Mouse (Mus musculus) gastrocnemius, postnatal 36 days (tissue): ENCODE results near the gene Gm765. TPM values are rescaled to one million over a fixed set of nuclear protein-coding genes. Genes with fewer than 3 reads are reported as not detected.

ENCODE experiments used
- DNase-seq, 2 experiments: peaks; one replicate each; pipeline ENCODE4 v3.0.0; 2022
- intact Hi-C: fragments of 180-260 bp; cut with DNase I; formaldehyde crosslinking; loops from one replicate; pipeline ENCODE4 v1.15.1; 2025
- total RNA-seq, 2 experiments: library from RNA; stranded (reverse); gene quantifications; 2 replicates each; pipeline ENCODE4 v1.2.3; 2021

The Gm765 gene
- total RNA-seq, 2 experiments from 2014 or later: 0.08 TPM; not detected in 1

DNA sequence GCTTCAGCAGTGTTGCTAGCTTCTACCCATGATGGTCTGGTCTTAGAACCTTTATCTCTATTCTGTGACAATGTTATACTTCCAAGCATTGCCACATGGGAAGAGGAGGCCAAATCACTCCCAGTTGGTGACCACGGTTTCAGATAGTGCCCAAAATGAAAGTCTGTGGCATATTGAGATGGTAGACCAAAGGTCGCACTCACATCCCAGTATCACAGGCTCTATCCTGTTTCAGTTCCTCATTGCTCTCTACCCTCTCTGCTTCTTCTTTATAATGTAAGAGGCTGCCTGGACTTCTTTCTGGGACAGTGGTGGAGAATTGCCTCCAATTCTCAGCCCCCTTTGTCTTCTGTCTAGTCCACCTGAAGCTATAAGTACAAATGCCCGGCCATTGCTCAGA is 108.5 kb downstream of the Gm765 start:
- DNase-seq: no peak
- intact Hi-C loops: no loop called here

DNA sequence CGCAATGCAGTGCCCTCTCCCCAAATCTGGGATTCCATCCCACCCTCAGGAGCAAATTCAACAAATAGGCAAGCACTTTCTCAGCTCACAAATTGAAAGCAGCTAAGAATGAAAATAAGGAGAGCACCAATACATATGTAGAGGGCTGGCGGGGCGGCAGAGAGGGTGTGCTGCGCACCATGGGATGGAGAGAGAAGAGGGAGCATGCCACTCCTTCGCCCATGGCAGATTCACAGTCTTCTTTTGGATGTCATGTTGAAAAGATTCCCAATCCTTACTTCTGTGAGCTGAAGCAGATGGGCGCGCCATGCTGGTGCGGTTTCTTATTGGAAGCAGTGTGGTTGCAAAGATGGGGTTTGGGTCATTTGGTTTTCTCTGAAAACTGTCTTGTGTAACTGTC is 118.6 kb downstream of the Gm765 start:
- intact Hi-C loops: no loop called here
- no peak for DNase-seq

DNA sequence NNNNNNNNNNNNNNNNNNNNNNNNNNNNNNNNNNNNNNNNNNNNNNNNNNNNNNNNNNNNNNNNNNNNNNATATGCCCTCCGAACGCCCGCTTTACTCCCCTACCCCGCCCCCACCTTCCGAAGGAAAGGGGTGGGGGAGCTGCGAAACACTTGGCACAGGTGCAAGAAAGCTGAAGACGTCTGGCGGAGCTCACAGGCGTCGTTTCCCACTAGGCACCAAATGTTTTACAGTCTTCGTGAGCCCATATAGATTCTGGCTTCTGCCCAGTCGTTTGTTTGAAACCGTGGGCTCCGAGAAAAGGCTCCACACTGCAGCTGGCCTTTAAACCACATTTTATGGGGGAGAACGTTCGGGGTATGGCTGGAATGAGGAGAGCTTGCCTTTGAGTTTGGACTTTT is 120.6 kb downstream of the Gm765 start:
- DNase-seq: no peak
- intact Hi-C loops: no loop called here

DNA sequence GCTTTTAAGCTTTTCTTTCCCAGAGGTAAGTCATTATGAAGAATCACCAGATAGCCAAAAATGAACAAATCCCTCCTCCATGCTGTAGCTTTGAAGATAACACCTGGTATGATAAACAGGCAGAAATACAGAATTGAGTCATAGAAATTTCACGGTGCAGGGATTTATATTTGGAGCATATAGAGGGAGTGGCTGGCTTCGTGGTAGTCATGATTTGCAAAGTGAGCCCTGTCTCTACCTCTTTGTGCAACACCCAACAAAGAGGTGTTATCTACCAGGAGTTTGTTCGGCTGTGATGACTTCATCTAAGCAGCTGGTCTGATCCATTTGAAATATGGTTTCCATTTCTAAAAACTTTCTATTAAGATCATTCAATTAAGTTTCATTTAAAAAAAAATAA is 130.3 kb downstream of the Gm765 start:
- DNase-seq: no peak
- intact Hi-C loops: no loop called here

DNA sequence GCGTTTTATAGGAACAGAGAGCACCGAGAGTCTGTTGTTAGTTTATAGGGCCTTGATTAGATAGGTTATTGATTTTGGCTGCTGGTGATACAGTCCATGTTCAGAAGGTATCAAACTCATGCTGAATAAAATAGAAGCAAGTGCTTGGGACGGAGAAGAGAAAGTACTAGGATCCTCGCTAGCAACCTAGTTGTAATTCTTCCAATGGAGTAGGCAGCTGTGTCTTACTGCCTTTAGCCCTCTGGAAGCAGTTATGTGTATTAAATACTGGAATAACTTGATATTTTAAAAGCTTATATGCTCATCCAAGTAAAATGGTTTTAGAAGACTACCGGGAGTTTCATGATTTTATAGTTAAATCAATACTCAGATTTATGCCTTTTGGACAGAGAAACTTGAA is 132.3 kb downstream of the Gm765 start:
- no peak for DNase-seq
- intact Hi-C loops: no loop called here

DNA sequence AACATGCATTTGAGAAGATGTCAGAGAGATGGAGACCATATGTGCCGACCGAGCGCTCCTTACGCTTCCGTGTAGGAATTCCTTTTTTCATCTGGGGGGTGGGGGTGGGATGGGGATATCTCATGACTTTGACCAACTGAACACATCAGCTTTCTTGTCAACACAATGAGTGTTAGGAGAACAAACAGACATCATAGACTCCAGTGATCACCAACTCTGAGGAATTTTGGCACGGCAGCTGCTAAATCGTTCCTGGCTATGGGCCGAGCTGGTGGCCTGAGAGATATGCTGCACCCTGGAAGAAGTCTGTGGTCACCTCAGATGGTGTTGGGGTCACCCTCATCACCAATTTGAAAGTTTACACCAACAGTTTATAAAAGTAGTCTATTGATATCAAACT is 134.5 kb downstream of the Gm765 start:
- no peak for DNase-seq
- intact Hi-C loops: no loop called here

DNA sequence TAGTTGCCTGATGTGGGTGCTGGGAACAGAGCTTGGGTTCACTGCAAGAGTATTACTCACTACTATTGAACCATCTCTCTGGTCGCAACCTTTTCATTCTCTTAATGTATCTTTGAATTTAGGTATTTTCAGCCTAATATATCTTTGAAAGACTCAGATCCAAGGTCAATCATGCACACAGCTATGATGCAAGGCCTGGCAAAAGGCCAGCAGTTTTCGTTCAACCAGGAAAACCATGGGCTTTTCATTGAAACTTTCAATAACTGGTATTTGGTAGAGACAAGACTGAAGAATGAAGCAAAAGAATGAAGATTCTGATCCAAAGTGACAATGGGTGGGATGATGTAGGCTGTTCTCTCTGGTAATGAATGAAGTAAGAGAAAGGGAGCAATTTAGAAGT is 143.8 kb downstream of the Gm765 start:
- DNase-seq: no peak
- intact Hi-C loops: no loop called here

DNA sequence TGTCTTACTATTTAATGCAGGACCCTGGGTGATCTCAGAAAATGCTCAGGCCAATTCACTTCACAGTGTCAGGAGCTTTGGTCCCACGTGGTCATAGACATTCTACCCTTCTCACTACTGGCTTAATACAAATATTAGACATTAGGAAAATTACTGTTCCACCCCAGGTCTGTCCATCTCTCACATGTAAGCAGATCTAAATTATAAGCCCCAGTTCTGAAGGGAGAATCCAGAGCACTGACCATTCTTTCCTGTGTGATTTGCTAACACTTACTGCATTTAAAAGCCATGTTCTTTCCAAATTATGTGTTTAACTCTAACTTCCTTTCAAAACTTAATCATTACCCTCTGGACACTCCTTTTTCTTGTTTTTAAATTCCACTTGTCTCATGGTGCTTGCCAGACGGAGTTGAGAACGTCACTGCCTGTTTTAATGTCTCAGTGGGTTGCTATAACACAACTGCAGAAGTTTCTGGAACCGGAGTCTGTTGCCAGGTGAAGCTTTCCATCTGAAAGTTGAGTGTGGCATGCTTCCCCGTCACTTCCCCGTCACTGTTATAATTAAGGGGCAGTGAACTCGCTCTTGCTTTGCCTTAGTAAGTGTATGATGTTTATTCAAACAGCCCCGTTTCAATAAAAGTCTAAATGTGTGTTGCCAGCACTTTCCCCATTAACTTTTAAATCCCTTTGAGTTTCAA is 151.7 kb downstream of the Gm765 start:
- no peak for DNase-seq
- intact Hi-C loops: no loop called here
